Mouse (Mus musculus): ENCODE data around the gene Pparg. TPM values are rescaled to one million over a fixed set of nuclear protein-coding genes. Genes with fewer than 3 reads are reported as not detected.

Pparg gene
- polyA plus RNA-seq, 1 experiment from 2014 or later, result 20.5 TPM

DNA sequence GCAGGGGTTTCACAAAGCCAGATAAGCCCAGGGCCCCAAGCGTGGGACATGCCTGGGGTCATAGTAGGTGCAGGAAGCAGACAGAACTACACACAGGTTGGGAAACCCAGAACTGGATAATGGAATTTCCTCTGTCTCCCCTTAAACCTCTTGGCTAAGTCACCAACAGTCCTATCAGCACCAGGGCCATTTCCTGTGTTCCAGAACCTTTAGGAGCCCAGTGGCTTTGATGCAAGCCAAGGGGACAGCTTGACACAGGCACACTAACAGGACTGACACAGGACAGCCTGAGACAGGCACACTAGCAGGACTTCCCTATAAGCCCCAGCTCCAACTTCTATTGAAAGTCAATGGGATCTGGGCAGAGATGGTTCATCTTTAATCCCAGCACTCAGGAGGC, 161.2 kb downstream of the Pparg start:
- H3K27ac ChIP-seq (ENCODE audit: low read depth, low read length), result no peak overlapping the region
- no peak for TF ChIP-seq CTCF (IDR thresholded peaks at IDR 0.05; ENCODE audit: low read depth)
- no peaks in the 10 kb centered on the region for H3K36me3 ChIP-seq (ENCODE audit: control insufficient read depth, insufficient read depth)
- H3K27me3 ChIP-seq (replicated peaks; ENCODE audit: control insufficient read depth, insufficient read depth, low read length), result no peaks in the 10 kb centered on the region
- H3K4me2 ChIP-seq (replicated peaks; ENCODE audit: low read depth), result no peak overlapping the region
- no peak for ATAC-seq
- H3K9me3 ChIP-seq (ENCODE audit: control insufficient read depth), result no peaks in the 10 kb centered on the region
- peaks cover 14% of the 10 kb centered on the region; the same call in 1 of the 2 replicates for H3K4me1 ChIP-seq (replicated peaks; ENCODE audit: control insufficient read depth, insufficient read depth, low read length)
- no peak overlapping the region for H3K9ac ChIP-seq (ENCODE audit: low read depth, low read length)
- no peak overlapping the region for H3K4me3 ChIP-seq (ENCODE audit: low read depth, low read length)
- 68% methylated on average over 1 of the region's 1 CpGs for WGBS

DNA sequence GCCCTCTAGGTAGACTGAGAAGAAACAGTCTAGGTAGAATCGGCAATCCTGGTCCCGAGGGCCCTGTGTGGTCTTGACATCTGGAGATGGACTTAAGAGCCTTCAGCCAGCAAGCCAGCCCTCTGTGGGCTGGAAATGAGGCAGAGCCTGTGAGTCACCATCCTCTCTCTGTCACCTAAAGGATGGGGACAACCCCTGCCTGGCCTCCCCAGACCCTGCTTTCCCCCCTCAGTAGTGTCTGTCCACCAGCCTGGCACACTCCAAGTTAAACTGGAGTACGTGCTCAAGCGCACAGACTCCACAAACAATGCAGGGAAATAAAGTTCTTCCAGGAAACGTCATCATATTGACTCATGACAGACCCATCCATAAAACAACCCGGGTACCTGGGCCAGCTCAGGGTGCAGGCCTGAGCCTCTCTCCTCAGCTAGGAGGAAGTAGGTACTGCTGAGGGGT, 162.0 kb downstream of the Pparg start:
- 0 out of 2 replicates have a peak, but pooled peaks have one; percentile 12 for ATAC-seq
- WGBS, result 47% methylated on average over 6 of the region's 6 CpGs

DNA sequence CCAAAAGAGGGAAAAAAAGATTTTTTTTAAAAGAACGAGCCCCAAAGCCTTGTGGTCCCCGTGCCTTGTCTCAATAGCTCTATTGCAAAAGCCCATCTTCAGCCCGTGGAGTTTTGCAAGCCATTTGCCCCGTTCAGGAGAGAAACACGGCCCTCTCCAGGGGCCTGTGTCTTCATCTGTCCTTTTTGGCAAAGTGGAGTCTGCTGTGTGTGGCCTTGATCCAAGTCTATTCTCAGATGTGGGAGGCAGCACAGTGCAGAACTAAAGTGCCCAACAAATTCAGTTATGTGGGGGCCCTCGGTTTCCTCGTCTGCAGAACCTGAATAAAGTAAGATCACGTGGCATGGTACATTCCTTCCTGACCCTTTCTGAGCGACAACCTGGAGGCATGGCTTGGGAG, 162.4 kb downstream of the Pparg start:
- Histone ChIP-seq H3K9me3 (ENCODE audit: control insufficient read depth) (no peaks in the 10 kb centered on the region), H3K4me2 (replicated peaks; ENCODE audit: low read depth) (no peak overlapping the region), H3K4me1 (replicated peaks; ENCODE audit: control insufficient read depth, insufficient read depth, low read length) (peaks cover 14% of the 10 kb centered on the region; the same call in 1 of the 2 replicates), H3K27me3 (replicated peaks; ENCODE audit: control insufficient read depth, insufficient read depth, low read length) (no peaks in the 10 kb centered on the region), H3K36me3 (ENCODE audit: control insufficient read depth, insufficient read depth) (no peaks in the 10 kb centered on the region), H3K9ac (ENCODE audit: low read depth, low read length) (no peak overlapping the region), H3K4me3 (ENCODE audit: low read depth, low read length) (no peak overlapping the region), H3K27ac (ENCODE audit: low read depth, low read length) (no peak overlapping the region)
- 57% methylated on average over 9 of the region's 9 CpGs for WGBS
- no peak for TF ChIP-seq CTCF (IDR thresholded peaks at IDR 0.05; ENCODE audit: low read depth)
- no peak for ATAC-seq

More for the DNA sequence above, 162.0 kb downstream of the Pparg start:
- Histone ChIP-seq H3K9me3 (ENCODE audit: control insufficient read depth) (no peaks in the 10 kb centered on the region), H3K27me3 (replicated peaks; ENCODE audit: control insufficient read depth, insufficient read depth, low read length) (no peaks in the 10 kb centered on the region), H3K4me2 (replicated peaks; ENCODE audit: low read depth) (no peak overlapping the region), H3K36me3 (ENCODE audit: control insufficient read depth, insufficient read depth) (no peaks in the 10 kb centered on the region), H3K4me3 (ENCODE audit: low read depth, low read length) (no peak overlapping the region), H3K4me1 (replicated peaks; ENCODE audit: control insufficient read depth, insufficient read depth, low read length) (peaks cover 14% of the 10 kb centered on the region; the same call in 1 of the 2 replicates), H3K27ac (ENCODE audit: low read depth, low read length) (no peak overlapping the region), H3K9ac (ENCODE audit: low read depth, low read length) (no peak overlapping the region)
- no peak for TF ChIP-seq CTCF (IDR thresholded peaks at IDR 0.05; ENCODE audit: low read depth)

DNA sequence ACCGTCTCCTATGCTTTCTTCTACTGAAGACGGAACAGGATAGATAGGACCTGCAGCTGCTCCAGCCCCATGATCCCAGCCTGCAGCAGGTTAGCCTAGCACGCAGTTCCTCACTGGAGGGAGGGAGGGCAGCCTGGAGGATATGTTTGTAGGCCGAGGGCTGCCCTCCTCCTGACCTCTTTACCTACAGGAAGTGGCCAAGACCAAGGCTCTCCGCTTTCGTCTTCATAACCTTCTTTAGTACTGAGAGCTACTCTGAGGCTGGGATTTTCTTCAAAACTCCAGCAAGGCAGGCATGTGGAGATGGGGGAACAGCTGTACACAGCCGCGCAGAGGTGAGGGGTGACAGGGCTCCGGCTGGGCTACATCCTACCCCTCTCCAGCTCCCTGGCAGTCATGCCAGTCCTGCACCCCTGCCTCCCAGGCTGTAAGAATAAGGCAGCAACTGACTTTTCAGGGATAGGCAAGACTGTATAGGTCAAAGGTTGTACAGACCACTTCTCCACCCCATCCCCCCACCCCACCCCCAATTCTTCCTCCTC, 163.8 kb downstream of the Pparg start:
- no peaks in the 10 kb centered on the region for H3K9me3 ChIP-seq (ENCODE audit: control insufficient read depth)
- peaks cover 8% of the 10 kb centered on the region; the same call in 1 of the 2 replicates for H3K4me1 ChIP-seq (replicated peaks; ENCODE audit: control insufficient read depth, insufficient read depth, low read length)
- no peak overlapping the region for H3K4me2 ChIP-seq (replicated peaks; ENCODE audit: low read depth)
- H3K27me3 ChIP-seq (replicated peaks; ENCODE audit: control insufficient read depth, insufficient read depth, low read length), result no peaks in the 10 kb centered on the region
- H3K36me3 ChIP-seq (ENCODE audit: control insufficient read depth, insufficient read depth), result no peaks in the 10 kb centered on the region
- H3K4me3 ChIP-seq (ENCODE audit: low read depth, low read length), result no peak overlapping the region
- 70% methylated on average over 9 of the region's 9 CpGs for WGBS
- no peak for ATAC-seq
- H3K9ac ChIP-seq (ENCODE audit: low read depth, low read length), result no peak overlapping the region
- no peak for TF ChIP-seq CTCF (IDR thresholded peaks at IDR 0.05; ENCODE audit: low read depth)
- no peak overlapping the region for H3K27ac ChIP-seq (ENCODE audit: low read depth, low read length)

DNA sequence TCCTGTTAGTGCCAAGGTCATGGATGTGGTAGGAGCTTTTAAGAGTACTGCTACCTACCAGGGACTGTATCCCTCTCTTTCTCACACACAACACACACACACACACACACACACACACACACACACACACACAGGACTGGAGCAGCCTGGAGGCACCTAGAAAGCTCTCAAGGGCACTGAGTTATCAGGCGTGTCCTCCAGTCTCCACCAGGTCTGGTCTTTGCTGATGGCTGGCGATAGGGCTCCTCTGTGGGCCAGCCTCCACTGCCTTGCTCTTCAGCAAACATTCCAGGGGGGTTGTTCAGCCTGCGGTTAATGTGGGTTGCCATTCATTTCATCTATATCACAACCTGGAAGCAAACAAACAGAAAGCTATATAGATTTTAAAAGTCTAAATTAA, 166.7 kb downstream of the Pparg start:
- no peak for TF ChIP-seq CTCF (IDR thresholded peaks at IDR 0.05; ENCODE audit: low read depth)
- H3K27ac ChIP-seq (ENCODE audit: low read depth, low read length), result no peak overlapping the region
- H3K27me3 ChIP-seq (replicated peaks; ENCODE audit: control insufficient read depth, insufficient read depth, low read length), result no peaks in the 10 kb centered on the region
- WGBS, result 72% methylated on average over 3 of the region's 3 CpGs
- no peaks in the 10 kb centered on the region for H3K9me3 ChIP-seq (ENCODE audit: control insufficient read depth)
- no peak overlapping the region for H3K9ac ChIP-seq (ENCODE audit: low read depth, low read length)
- no peak for ATAC-seq
- no peak overlapping the region for H3K4me3 ChIP-seq (ENCODE audit: low read depth, low read length)
- peaks cover 6% of the 10 kb centered on the region; the same call in 1 of the 2 replicates for H3K4me1 ChIP-seq (replicated peaks; ENCODE audit: control insufficient read depth, insufficient read depth, low read length)
- no peaks in the 10 kb centered on the region for H3K36me3 ChIP-seq (ENCODE audit: control insufficient read depth, insufficient read depth)
- no peak overlapping the region for H3K4me2 ChIP-seq (replicated peaks; ENCODE audit: low read depth)

DNA sequence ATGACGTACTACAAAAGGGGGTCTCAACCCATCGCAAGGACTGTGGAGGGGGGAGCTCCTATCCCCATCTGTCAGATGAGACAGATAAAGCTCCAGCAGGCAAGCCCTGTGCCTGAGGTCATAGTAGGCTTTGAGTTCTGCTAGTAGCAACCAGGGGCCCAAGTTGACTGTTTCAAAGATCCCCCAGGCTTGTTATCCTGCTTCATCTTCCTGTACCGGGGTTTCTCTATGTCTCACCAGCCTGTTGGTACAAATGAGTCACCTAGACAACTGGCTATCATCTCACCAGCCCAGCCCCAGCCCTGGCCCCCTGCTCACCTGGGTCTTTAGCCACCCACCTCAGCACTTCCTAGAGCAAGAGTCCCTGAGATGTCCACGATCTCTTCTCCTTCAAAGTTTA, 167.6 kb downstream of the Pparg start:
- no peak for TF ChIP-seq CTCF (IDR thresholded peaks at IDR 0.05; ENCODE audit: low read depth)
- no peak overlapping the region for H3K4me3 ChIP-seq (ENCODE audit: low read depth, low read length)
- 88% methylated on average over 4 of the region's 4 CpGs for WGBS
- H3K4me1 ChIP-seq (replicated peaks; ENCODE audit: control insufficient read depth, insufficient read depth, low read length), result no peaks in the 10 kb centered on the region
- H3K27ac ChIP-seq (ENCODE audit: low read depth, low read length), result no peak overlapping the region
- no peak overlapping the region for H3K4me2 ChIP-seq (replicated peaks; ENCODE audit: low read depth)
- H3K9me3 ChIP-seq (ENCODE audit: control insufficient read depth), result no peaks in the 10 kb centered on the region
- no peaks in the 10 kb centered on the region for H3K27me3 ChIP-seq (replicated peaks; ENCODE audit: control insufficient read depth, insufficient read depth, low read length)
- H3K9ac ChIP-seq (ENCODE audit: low read depth, low read length), result no peak overlapping the region
- no peak for ATAC-seq
- no peaks in the 10 kb centered on the region for H3K36me3 ChIP-seq (ENCODE audit: control insufficient read depth, insufficient read depth)
